Mouse (Mus musculus) heart, postnatal 0 days (tissue): ENCODE data around the gene Dmkn. TPM values are rescaled to one million over a fixed set of nuclear protein-coding genes. Genes with fewer than 3 reads are reported as not detected.

Source experiments
- ATAC-seq: fragments of 200-750 bp; cut with Nextera tagmentation; 2 replicates; pipeline ENCODE4 v1.8.0; 2017; ENCODE audit warnings: low read depth, moderate number of reproducible peaks, moderate library complexity; ENCODE audit not compliant: insufficient read depth
- DNase-seq: peaks from one replicate; pipeline ENCODE4 v3.0.0-alpha.2; 2016; ENCODE audit warnings: low spot score
- H3K27ac ChIP-seq: fragments of 300-500 bp; sonication (generic); 2 replicates; pipeline ENCODE4 v1.5.1; 2014; ENCODE audit warnings: low read depth, mild to moderate bottlenecking
- H3K27me3 ChIP-seq: fragments of 300-500 bp; sonication (generic); 2 replicates; pipeline ENCODE4 v1.6.1; 2014; ENCODE audit warnings: low read length, mixed read lengths; ENCODE audit not compliant: control insufficient read depth, insufficient read depth
- H3K36me3 ChIP-seq: fragments of 300-500 bp; sonication (generic); replicated peaks from 2 replicates; pipeline ENCODE4 v1.6.1; 2014; ENCODE audit warnings: low read length, mixed read lengths; ENCODE audit not compliant: control insufficient read depth, insufficient read depth
- H3K4me1 ChIP-seq: fragments of 300-500 bp; sonication (generic); 2 replicates; pipeline ENCODE4 v1.6.1; 2014; ENCODE audit warnings: antibody characterized with exemption; ENCODE audit not compliant: control insufficient read depth, insufficient read depth
- H3K4me2 ChIP-seq: fragments of 300-500 bp; sonication (generic); 2 replicates; pipeline ENCODE4 v1.6.1; 2014; ENCODE audit warnings: low read depth, mild to moderate bottlenecking, low read length, moderate library complexity
- H3K4me3 ChIP-seq: fragments of 300-500 bp; sonication (generic); 2 replicates; pipeline ENCODE4 v1.5.1; 2014; ENCODE audit warnings: low read depth, low read length
- H3K9ac ChIP-seq: fragments of 300-500 bp; sonication (generic); replicated peaks from 2 replicates; pipeline ENCODE4 v1.6.1; 2014; ENCODE audit warnings: low read depth, low read length, mixed read lengths
- H3K9me3 ChIP-seq: fragments of 300-500 bp; sonication (generic); replicated peaks from 2 replicates; pipeline ENCODE4 v1.6.1; 2016; ENCODE audit warnings: low read length; ENCODE audit not compliant: control insufficient read depth
- CTCF ChIP-seq: IDR thresholded peaks from 2 replicates; pipeline ENCODE4 v1.5.1; 2016; ENCODE audit warnings: antibody characterized with exemption, control low read depth, low read depth
- EP300 ChIP-seq: IDR thresholded peaks from 2 replicates; pipeline ENCODE4 v1.6.1; 2016; ENCODE audit warnings: antibody characterized with exemption, low read depth
- WGBS: fragments of 180-500 bp; shearing (Covaris S2); extraction: QIAGEN DNeasy Blood & Tissue Kit; methylation state at CpG from one replicate; pipeline ENCODE4 v1.1.7; 2014; 5-methylcytosine and 5-hydroxymethylcytosine counted together
- polyA plus RNA-seq: library from polyadenylated mRNA; unstranded; fragments of >200 nt; fragmentation: Nextera tagmentation; extraction: Ambion mirVana; gene quantifications from 2 replicates; pipeline ENCODE4 v1.2.1, GENCODE M21; 2015
- total RNA-seq: library from RNA; depleted of rRNA; stranded (reverse); fragments of >200 nt; gene quantifications from 2 replicates; pipeline ENCODE4 v1.2.3, GENCODE M21; 2014; ENCODE audit warnings: low replicate concordance

Gene Dmkn
- total and polyA plus RNA-seq, 2 experiments from 2014 or later, result 8.1 to 10.4 TPM

GRCm38 (mm10) chr7:30804026-30804715 lies 40.6 kb downstream of the Dmkn start:
- H3K36me3 ChIP-seq, result no peaks in the 10 kb centered on the region
- no peak overlapping the region for H3K27ac ChIP-seq
- ATAC-seq, result no peak
- peaks cover 11% of the 10 kb centered on the region for H3K9me3 ChIP-seq
- H3K4me3 ChIP-seq, result no peak overlapping the region
- H3K4me2 ChIP-seq, result no peak overlapping the region
- no peaks in the 10 kb centered on the region for H3K4me1 ChIP-seq
- TF ChIP-seq CTCF (no peak), EP300 (no peak)
- H3K9ac ChIP-seq, result no peak overlapping the region
- no peak for DNase-seq
- WGBS, result 69% methylated on average over 9 of the region's 9 CpGs
- H3K27me3 ChIP-seq, result no peaks in the 10 kb centered on the region

- H3K27ac ChIP-seq, result no peak overlapping the region
- H3K4me1 ChIP-seq, result no peaks in the 10 kb centered on the region
- H3K4me3 ChIP-seq, result no peak overlapping the region
- TF ChIP-seq EP300, result no peak
- peak; percentile 23; the same call in 1 of the 2 replicates for TF ChIP-seq CTCF
- H3K4me2 ChIP-seq, result no peak overlapping the region
- WGBS, result 46% methylated on average over 6 of the region's 6 CpGs
- ATAC-seq, result no peak
- H3K27me3 ChIP-seq, result no peaks in the 10 kb centered on the region
- H3K9ac ChIP-seq, result no peak overlapping the region
- H3K36me3 ChIP-seq, result no peaks in the 10 kb centered on the region
- DNase-seq, result no peak
- no peaks in the 10 kb centered on the region for H3K9me3 ChIP-seq
Measured at GRCm38 (mm10) chr7:30805924-30806323, 42.4 kb downstream of the Dmkn start.

GRCm38 (mm10) chr7:30810319-30810718 lies 46.8 kb downstream of the Dmkn start:
- Histone ChIP-seq H3K4me1 (no peaks in the 10 kb centered on the region), H3K36me3 (no peaks in the 10 kb centered on the region), H3K9me3 (no peaks in the 10 kb centered on the region), H3K27ac (no peak overlapping the region), H3K9ac (no peak overlapping the region), H3K4me3 (no peak overlapping the region), H3K4me2 (no peak overlapping the region), H3K27me3 (no peaks in the 10 kb centered on the region)
- no peak for DNase-seq
- TF ChIP-seq CTCF, result peak; percentile 9; the same call in 1 of the 2 replicates
- TF ChIP-seq EP300, result no peak
- WGBS, result 51% methylated on average over 6 of the region's 6 CpGs
- ATAC-seq, result no peak

GRCm38 (mm10) chr7:30811757-30812290 lies 48.3 kb downstream of the Dmkn start:
- H3K4me1 ChIP-seq, result no peaks in the 10 kb centered on the region
- WGBS, result 36% methylated on average over 9 of the region's 9 CpGs
- H3K4me3 ChIP-seq, result no peak overlapping the region
- no peak overlapping the region for H3K4me2 ChIP-seq
- DNase-seq, result no peak
- H3K9ac ChIP-seq, result no peak overlapping the region
- H3K27me3 ChIP-seq, result no peaks in the 10 kb centered on the region
- H3K36me3 ChIP-seq, result no peaks in the 10 kb centered on the region
- ATAC-seq, result no peak
- H3K27ac ChIP-seq, result no peak overlapping the region
- TF ChIP-seq EP300 (no peak), CTCF (no peak)
- no peaks in the 10 kb centered on the region for H3K9me3 ChIP-seq

- TF ChIP-seq CTCF (no peak), EP300 (no peak)
- no peaks in the 10 kb centered on the region for H3K4me1 ChIP-seq
- 80% methylated on average over 6 of the region's 6 CpGs for WGBS
- no peaks in the 10 kb centered on the region for H3K27me3 ChIP-seq
- H3K36me3 ChIP-seq, result no peaks in the 10 kb centered on the region
- no peaks in the 10 kb centered on the region for H3K9me3 ChIP-seq
- no peak for ATAC-seq
- no peak overlapping the region for H3K9ac ChIP-seq
- no peak overlapping the region for H3K4me3 ChIP-seq
- no peak overlapping the region for H3K4me2 ChIP-seq
- no peak for DNase-seq
- H3K27ac ChIP-seq, result no peak overlapping the region
Measured at GRCm38 (mm10) chr7:30812291-30812807, 48.8 kb downstream of the Dmkn start.

GRCm38 (mm10) chr7:30820131-30820530 lies 56.6 kb downstream of the Dmkn start:
- Histone ChIP-seq H3K9me3 (no peaks in the 10 kb centered on the region), H3K4me2 (no peak overlapping the region), H3K4me3 (no peak overlapping the region), H3K4me1 (no peaks in the 10 kb centered on the region), H3K36me3 (no peaks in the 10 kb centered on the region), H3K9ac (no peak overlapping the region), H3K27ac (no peak overlapping the region), H3K27me3 (no peaks in the 10 kb centered on the region)
- DNase-seq, result no peak
- no peak for TF ChIP-seq CTCF
- no peak for TF ChIP-seq EP300
- no peak for ATAC-seq
- 63% methylated on average over 6 of the region's 6 CpGs for WGBS
